Mouse (Mus musculus): ENCODE results near the gene Rbfox3. TPM values are rescaled to one million over a fixed set of nuclear protein-coding genes. Genes with fewer than 3 reads are reported as not detected.

Gene Rbfox3
- polyA plus RNA-seq, 2 experiments = 0.08 to 0.17 TPM

- H3K36me3 ChIP-seq (replicated peaks; ENCODE audit: control insufficient read depth, insufficient read depth, low read depth) = no peaks in the 10 kb centered on the region
- H3K27ac ChIP-seq = no peak overlapping the region
- no peak overlapping the region for H3K4me3 ChIP-seq (ENCODE audit: insufficient read depth in 1 of 2, low read depth in 2 of 2, low read length in 2 of 2)
- H3K27me3 ChIP-seq (ENCODE audit: control insufficient read depth, insufficient read depth, low read length) = no peaks in the 10 kb centered on the region
- no peak for TF ChIP-seq CTCF (IDR thresholded peaks at IDR 0.05; ENCODE audit: low read depth)
- no peak for TF ChIP-seq EP300 (IDR thresholded peaks at IDR 0.05; ENCODE audit: low read depth)
- ATAC-seq (ENCODE audit: insufficient read depth) = no peak
- H3K4me2 ChIP-seq (ENCODE audit: low read depth) = no peak overlapping the region
- no peak overlapping the region for H3K9ac ChIP-seq (replicated peaks)
- H3K9me3 ChIP-seq (ENCODE audit: control insufficient read depth, low read length) = no peaks in the 10 kb centered on the region
- H3K4me1 ChIP-seq (replicated peaks; ENCODE audit: control insufficient read depth in 2 of 2, insufficient read depth in 2 of 2, low read length in 1 of 2) = no peaks in the 10 kb centered on the region
- no peak for DNase-seq (ENCODE audit: low read depth in 3 of 3, low spot score in 3 of 3)
- 67% methylated on average over 6 of the region's 6 CpGs for WGBS (ENCODE audit: insufficient replicate concordance)
These were observed 239.4 kb downstream of the Rbfox3 start for GRCm38 (mm10) chr11:118671958-118672357.

GRCm38 (mm10) chr11:118671216-118671615 lies 240.2 kb downstream of the Rbfox3 start:
- ATAC-seq (ENCODE audit: insufficient read depth) = no peak
- TF ChIP-seq CTCF (IDR thresholded peaks at IDR 0.05; ENCODE audit: low read depth) (no peak), EP300 (IDR thresholded peaks at IDR 0.05; ENCODE audit: low read depth) (no peak)
- 59% methylated on average over 6 of the region's 6 CpGs for WGBS (ENCODE audit: insufficient replicate concordance)

GRCm38 (mm10) chr11:118669820-118670219 lies 241.6 kb downstream of the Rbfox3 start:
- Histone ChIP-seq H3K4me1 (replicated peaks; ENCODE audit: control insufficient read depth in 2 of 2, insufficient read depth in 2 of 2, low read length in 1 of 2) (no peaks in the 10 kb centered on the region), H3K4me3 (ENCODE audit: insufficient read depth in 1 of 2, low read depth in 2 of 2, low read length in 2 of 2) (no peak overlapping the region), H3K36me3 (replicated peaks; ENCODE audit: control insufficient read depth, insufficient read depth, low read depth) (no peaks in the 10 kb centered on the region), H3K9ac (replicated peaks) (no peak overlapping the region), H3K4me2 (ENCODE audit: low read depth) (no peak overlapping the region), H3K9me3 (ENCODE audit: control insufficient read depth, low read length) (no peaks in the 10 kb centered on the region), H3K27ac (no peak overlapping the region), H3K27me3 (ENCODE audit: control insufficient read depth, insufficient read depth, low read length) (no peaks in the 10 kb centered on the region)
- WGBS (ENCODE audit: insufficient replicate concordance) = 64% methylated on average over 5 of the region's 5 CpGs
- ATAC-seq (ENCODE audit: insufficient read depth) (no peak), DNase-seq (ENCODE audit: low read depth in 3 of 3, low spot score in 3 of 3) (no peak)
- TF ChIP-seq CTCF (IDR thresholded peaks at IDR 0.05; ENCODE audit: low read depth) (no peak), EP300 (IDR thresholded peaks at IDR 0.05; ENCODE audit: low read depth) (no peak)

More at GRCm38 (mm10) chr11:118671216-118671615, 240.2 kb downstream of the Rbfox3 start:
- H3K4me3 ChIP-seq (ENCODE audit: insufficient read depth in 1 of 2, low read depth in 2 of 2, low read length in 2 of 2) = no peak overlapping the region
- no peaks in the 10 kb centered on the region for H3K4me1 ChIP-seq (replicated peaks; ENCODE audit: control insufficient read depth in 2 of 2, insufficient read depth in 2 of 2, low read length in 1 of 2)
- H3K9ac ChIP-seq (replicated peaks) = no peak overlapping the region
- no peaks in the 10 kb centered on the region for H3K9me3 ChIP-seq (ENCODE audit: control insufficient read depth, low read length)
- no peak for DNase-seq (ENCODE audit: low read depth in 3 of 3, low spot score in 3 of 3)
- no peaks in the 10 kb centered on the region for H3K36me3 ChIP-seq (replicated peaks; ENCODE audit: control insufficient read depth, insufficient read depth, low read depth)
- H3K27me3 ChIP-seq (ENCODE audit: control insufficient read depth, insufficient read depth, low read length) = no peaks in the 10 kb centered on the region
- H3K4me2 ChIP-seq (ENCODE audit: low read depth) = no peak overlapping the region
- H3K27ac ChIP-seq = no peak overlapping the region

- 58% methylated on average over 8 of the region's 8 CpGs for WGBS (ENCODE audit: insufficient replicate concordance)
- ATAC-seq (ENCODE audit: insufficient read depth) (no peak), DNase-seq (ENCODE audit: low read depth in 3 of 3, low spot score in 3 of 3) (no peak)
- Histone ChIP-seq H3K4me2 (ENCODE audit: low read depth) (no peak overlapping the region), H3K4me1 (replicated peaks; ENCODE audit: control insufficient read depth in 2 of 2, insufficient read depth in 2 of 2, low read length in 1 of 2) (no peaks in the 10 kb centered on the region), H3K4me3 (ENCODE audit: insufficient read depth in 1 of 2, low read depth in 2 of 2, low read length in 2 of 2) (no peak overlapping the region), H3K27ac (no peak overlapping the region), H3K27me3 (ENCODE audit: control insufficient read depth, insufficient read depth, low read length) (no peaks in the 10 kb centered on the region), H3K9ac (replicated peaks) (no peak overlapping the region), H3K9me3 (ENCODE audit: control insufficient read depth, low read length) (no peaks in the 10 kb centered on the region), H3K36me3 (replicated peaks; ENCODE audit: control insufficient read depth, insufficient read depth, low read depth) (no peaks in the 10 kb centered on the region)
- no peak for TF ChIP-seq EP300 (IDR thresholded peaks at IDR 0.05; ENCODE audit: low read depth)
- no peak for TF ChIP-seq CTCF (IDR thresholded peaks at IDR 0.05; ENCODE audit: low read depth)
These were observed 243.0 kb downstream of the Rbfox3 start for GRCm38 (mm10) chr11:118668351-118668750.

GRCm38 (mm10) chr11:118667946-118668345 lies 243.5 kb downstream of the Rbfox3 start:
- Histone ChIP-seq H3K9ac (replicated peaks) (no peak overlapping the region), H3K36me3 (replicated peaks; ENCODE audit: control insufficient read depth, insufficient read depth, low read depth) (no peaks in the 10 kb centered on the region), H3K4me1 (replicated peaks; ENCODE audit: control insufficient read depth in 2 of 2, insufficient read depth in 2 of 2, low read length in 1 of 2) (no peaks in the 10 kb centered on the region), H3K9me3 (ENCODE audit: control insufficient read depth, low read length) (no peaks in the 10 kb centered on the region), H3K4me2 (ENCODE audit: low read depth) (no peak overlapping the region), H3K27me3 (ENCODE audit: control insufficient read depth, insufficient read depth, low read length) (no peaks in the 10 kb centered on the region), H3K27ac (no peak overlapping the region), H3K4me3 (ENCODE audit: insufficient read depth in 1 of 2, low read depth in 2 of 2, low read length in 2 of 2) (no peak overlapping the region)
- ATAC-seq (ENCODE audit: insufficient read depth) = no peak
- no peak for DNase-seq (ENCODE audit: low read depth in 3 of 3, low spot score in 3 of 3)
- WGBS (ENCODE audit: insufficient replicate concordance) = 20% methylated on average over 1 of the region's 1 CpGs
- TF ChIP-seq CTCF (IDR thresholded peaks at IDR 0.05; ENCODE audit: low read depth) = no peak
- no peak for TF ChIP-seq EP300 (IDR thresholded peaks at IDR 0.05; ENCODE audit: low read depth)

Data from liver, embryonic 14.5 days (tissue).